Mouse (Mus musculus): Measurements from ENCODE around the gene Thap12. TPM values are rescaled to one million over a fixed set of nuclear protein-coding genes. Genes with fewer than 3 reads are reported as not detected.

The Thap12 gene
- polyA plus RNA-seq, 1 experiment, result 42.3 TPM

GRCm38 (mm10) chr7:98728499-98728898 is 25.6 kb downstream of the Thap12 start:
- TF ChIP-seq CTCF (IDR thresholded peaks at IDR 0.05; ENCODE audit: borderline replicate concordance, extremely low read depth, insufficient read depth, insufficient read length), result no peak
- TF ChIP-seq POLR2A (IDR thresholded peaks at IDR 0.05; ENCODE audit: borderline replicate concordance, extremely low read depth, insufficient read depth, insufficient read length, poor library complexity, severe bottlenecking), result no peak
- no peak for DNase-seq (ENCODE audit: low read depth)

GRCm38 (mm10) chr7:98729661-98730271 is 26.9 kb downstream of the Thap12 start:
- DNase-seq (ENCODE audit: low read depth), result peak; percentile 66

GRCm38 (mm10) chr7:98733958-98734357 is 31.1 kb downstream of the Thap12 start:
- no peak for DNase-seq (ENCODE audit: low read depth)
- TF ChIP-seq CTCF (IDR thresholded peaks at IDR 0.05; ENCODE audit: borderline replicate concordance, extremely low read depth, insufficient read depth, insufficient read length) (no peak), POLR2A (IDR thresholded peaks at IDR 0.05; ENCODE audit: borderline replicate concordance, extremely low read depth, insufficient read depth, insufficient read length, poor library complexity, severe bottlenecking) (no peak)

More at GRCm38 (mm10) chr7:98729661-98730271, 26.9 kb downstream of the Thap12 start:
- TF ChIP-seq POLR2A (IDR thresholded peaks at IDR 0.05; ENCODE audit: borderline replicate concordance, extremely low read depth, insufficient read depth, insufficient read length, poor library complexity, severe bottlenecking), result no peak

GRCm38 (mm10) chr7:98734876-98735275 is 32.0 kb downstream of the Thap12 start:
- peak; percentile 81 for DNase-seq (ENCODE audit: low read depth)
- no peak for TF ChIP-seq CTCF (IDR thresholded peaks at IDR 0.05; ENCODE audit: borderline replicate concordance, extremely low read depth, insufficient read depth, insufficient read length)
- no peak for TF ChIP-seq POLR2A (IDR thresholded peaks at IDR 0.05; ENCODE audit: borderline replicate concordance, extremely low read depth, insufficient read depth, insufficient read length, poor library complexity, severe bottlenecking)

- no peak for TF ChIP-seq POLR2A (IDR thresholded peaks at IDR 0.05; ENCODE audit: borderline replicate concordance, extremely low read depth, insufficient read depth, insufficient read length, poor library complexity, severe bottlenecking)
- DNase-seq (ENCODE audit: low read depth), result no peak
Measured at GRCm38 (mm10) chr7:98736780-98737550, 34.1 kb downstream of the Thap12 start.

- TF ChIP-seq CTCF (IDR thresholded peaks at IDR 0.05; ENCODE audit: borderline replicate concordance, extremely low read depth, insufficient read depth, insufficient read length), result no peak
- TF ChIP-seq POLR2A (IDR thresholded peaks at IDR 0.05; ENCODE audit: borderline replicate concordance, extremely low read depth, insufficient read depth, insufficient read length, poor library complexity, severe bottlenecking), result no peak
- DNase-seq (ENCODE audit: low read depth), result no peak
Measured at GRCm38 (mm10) chr7:98740363-98740762, 37.5 kb downstream of the Thap12 start.

- peak; percentile 63 for DNase-seq (ENCODE audit: low read depth)
- TF ChIP-seq CTCF (IDR thresholded peaks at IDR 0.05; ENCODE audit: borderline replicate concordance, extremely low read depth, insufficient read depth, insufficient read length) (peak; percentile 79), POLR2A (IDR thresholded peaks at IDR 0.05; ENCODE audit: borderline replicate concordance, extremely low read depth, insufficient read depth, insufficient read length, poor library complexity, severe bottlenecking) (no peak)
Measured at GRCm38 (mm10) chr7:98743312-98743711, 40.4 kb downstream of the Thap12 start.

GRCm38 (mm10) chr7:98750404-98750803 is 47.5 kb downstream of the Thap12 start:
- TF ChIP-seq CTCF (IDR thresholded peaks at IDR 0.05; ENCODE audit: borderline replicate concordance, extremely low read depth, insufficient read depth, insufficient read length), result no peak
- no peak for TF ChIP-seq POLR2A (IDR thresholded peaks at IDR 0.05; ENCODE audit: borderline replicate concordance, extremely low read depth, insufficient read depth, insufficient read length, poor library complexity, severe bottlenecking)
- DNase-seq (ENCODE audit: low read depth), result no peak

- no peak for TF ChIP-seq POLR2A (IDR thresholded peaks at IDR 0.05; ENCODE audit: borderline replicate concordance, extremely low read depth, insufficient read depth, insufficient read length, poor library complexity, severe bottlenecking)
- no peak for TF ChIP-seq CTCF (IDR thresholded peaks at IDR 0.05; ENCODE audit: borderline replicate concordance, extremely low read depth, insufficient read depth, insufficient read length)
- DNase-seq (ENCODE audit: low read depth), result peak; percentile 32
Measured at GRCm38 (mm10) chr7:98752680-98753079, 49.8 kb downstream of the Thap12 start.

GRCm38 (mm10) chr7:98756050-98756449 is 53.1 kb downstream of the Thap12 start:
- TF ChIP-seq POLR2A (IDR thresholded peaks at IDR 0.05; ENCODE audit: borderline replicate concordance, extremely low read depth, insufficient read depth, insufficient read length, poor library complexity, severe bottlenecking) (no peak), CTCF (IDR thresholded peaks at IDR 0.05; ENCODE audit: borderline replicate concordance, extremely low read depth, insufficient read depth, insufficient read length) (no peak)
- no peak for DNase-seq (ENCODE audit: low read depth)

GRCm38 (mm10) chr7:98756556-98756955 is 53.7 kb downstream of the Thap12 start:
- no peak for DNase-seq (ENCODE audit: low read depth)
- no peak for TF ChIP-seq POLR2A (IDR thresholded peaks at IDR 0.05; ENCODE audit: borderline replicate concordance, extremely low read depth, insufficient read depth, insufficient read length, poor library complexity, severe bottlenecking)
- no peak for TF ChIP-seq CTCF (IDR thresholded peaks at IDR 0.05; ENCODE audit: borderline replicate concordance, extremely low read depth, insufficient read depth, insufficient read length)

GRCm38 (mm10) chr7:98760126-98760525 is 57.2 kb downstream of the Thap12 start:
- no peak for DNase-seq (ENCODE audit: low read depth)
- TF ChIP-seq CTCF (IDR thresholded peaks at IDR 0.05; ENCODE audit: borderline replicate concordance, extremely low read depth, insufficient read depth, insufficient read length) (no peak), POLR2A (IDR thresholded peaks at IDR 0.05; ENCODE audit: borderline replicate concordance, extremely low read depth, insufficient read depth, insufficient read length, poor library complexity, severe bottlenecking) (no peak)
